Mouse (Mus musculus): ENCODE data around the gene Dmxl2. TPM values are rescaled to one million over a fixed set of nuclear protein-coding genes. Genes with fewer than 3 reads are reported as not detected.

Dmxl2 gene
- polyA plus RNA-seq (2015; fragmentation: Illumina TruSeq; extraction: RNeasy Lipid Tissue Mini Kit (QIAGEN cat#74804); ENCODE audit: low read depth, low replicate concordance) = 106 TPM

DNA sequence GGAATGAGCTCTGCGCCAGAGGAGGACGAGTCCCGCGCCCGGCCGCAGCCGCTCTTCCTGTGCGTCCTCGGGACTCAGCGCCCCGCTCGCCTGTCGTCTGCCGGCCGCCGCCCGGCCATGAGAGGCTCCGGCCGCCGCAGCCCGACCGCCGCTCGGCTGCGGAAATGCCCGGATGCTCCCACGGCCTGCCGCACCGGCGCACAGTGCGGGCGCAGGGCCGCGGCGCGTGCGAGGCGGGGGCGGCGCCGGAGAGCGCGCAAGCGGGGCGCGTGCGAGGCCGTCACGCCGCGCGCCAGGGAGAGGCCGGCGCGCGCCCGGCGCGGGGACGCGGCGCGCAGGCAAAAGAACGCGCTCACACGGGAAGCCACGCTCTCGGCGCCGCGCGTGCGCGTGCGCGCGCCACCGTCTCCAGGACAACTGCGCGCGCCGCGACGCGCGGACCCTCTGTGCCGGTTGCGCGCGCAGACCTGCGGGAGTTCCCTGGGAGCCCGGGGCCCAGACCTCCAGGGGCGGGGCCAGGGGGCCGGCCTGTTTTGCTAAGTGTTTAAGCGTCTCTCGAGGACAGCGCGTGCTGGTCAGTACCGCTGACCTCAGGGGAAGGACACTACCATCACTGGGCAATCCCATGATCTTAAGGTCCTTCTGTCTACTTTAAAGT lies at the start of gene Dmxl2:
TSS of gene Dmxl2 (minus strand) at position 174 of the 658 bp plus-strand sequence.

DNA sequence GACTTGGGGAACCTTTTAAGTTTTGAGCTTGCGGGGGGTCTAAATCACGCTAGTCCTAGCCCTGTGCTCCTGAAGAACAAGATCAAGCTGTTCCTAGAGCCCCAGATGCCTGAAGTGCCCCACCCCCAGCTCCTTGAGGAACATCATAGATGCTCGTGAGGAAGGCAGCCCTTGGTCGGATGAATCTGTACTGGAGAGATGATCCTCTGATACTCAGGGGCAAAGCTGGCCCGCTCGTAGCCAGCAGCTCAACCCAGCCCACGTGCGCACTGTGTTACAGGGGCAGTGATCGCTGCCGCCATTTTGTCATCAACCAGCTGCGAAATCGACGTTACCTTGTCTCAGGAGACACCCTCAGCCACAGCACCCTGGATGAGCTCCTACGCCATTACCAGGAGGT lies 37.3 kb upstream of the Dmxl2 start, which contains the start of gene Sh2d7:
TSS of gene Sh2d7 (plus strand) at position 301 of the 400 bp plus-strand sequence.

Other genes with a start within 250 kb of the Dmxl2 start
- not detected for gene Cyp19a1, start 233.5 kb downstream of the Dmxl2 start, polyA plus RNA-seq (2015; fragmentation: Illumina TruSeq; extraction: RNeasy Lipid Tissue Mini Kit (QIAGEN cat#74804); ENCODE audit: low read depth, low replicate concordance)
- gene Gldn, start 215.1 kb downstream of the Dmxl2 start, polyA plus RNA-seq (2015; fragmentation: Illumina TruSeq; extraction: RNeasy Lipid Tissue Mini Kit (QIAGEN cat#74804); ENCODE audit: low read depth, low replicate concordance) = 0.59 TPM
- not detected for gene Sh2d7, start 37.4 kb upstream of the Dmxl2 start, polyA plus RNA-seq (2015; fragmentation: Illumina TruSeq; extraction: RNeasy Lipid Tissue Mini Kit (QIAGEN cat#74804); ENCODE audit: low read depth, low replicate concordance)
- gene Cib2, start 58.6 kb upstream of the Dmxl2 start, polyA plus RNA-seq (2015; fragmentation: Illumina TruSeq; extraction: RNeasy Lipid Tissue Mini Kit (QIAGEN cat#74804); ENCODE audit: low read depth, low replicate concordance) = 45.0 TPM
- gene Idh3a, start 84.7 kb upstream of the Dmxl2 start, polyA plus RNA-seq (2015; fragmentation: Illumina TruSeq; extraction: RNeasy Lipid Tissue Mini Kit (QIAGEN cat#74804); ENCODE audit: low read depth, low replicate concordance) = 302 TPM
- gene Acsbg1, start 160.2 kb upstream of the Dmxl2 start, polyA plus RNA-seq (2015; fragmentation: Illumina TruSeq; extraction: RNeasy Lipid Tissue Mini Kit (QIAGEN cat#74804); ENCODE audit: low read depth, low replicate concordance) = 146 TPM
- 51.2 TPM for gene Dnaja4, start 197.2 kb upstream of the Dmxl2 start, polyA plus RNA-seq (2015; fragmentation: Illumina TruSeq; extraction: RNeasy Lipid Tissue Mini Kit (QIAGEN cat#74804); ENCODE audit: low read depth, low replicate concordance)
- 86.9 TPM for gene Wdr61, start 232.9 kb upstream of the Dmxl2 start, polyA plus RNA-seq (2015; fragmentation: Illumina TruSeq; extraction: RNeasy Lipid Tissue Mini Kit (QIAGEN cat#74804); ENCODE audit: low read depth, low replicate concordance)

Data from brain, adult 10 weeks (tissue).